Mouse (Mus musculus) R1 (cell line): ENCODE data around the gene Wdr6.

Experiments used
- DNase-seq: peaks from one replicate; pipeline ENCODE4 v3.0.0-alpha.2; 2018; ENCODE audit warnings: low read depth, low spot score

Gene Wdr6

GRCm38 (mm10) chr9:108573774-108574690 lies 4.5 kb downstream of the Wdr6 start:
- peak; percentile 90 for DNase-seq

- DNase-seq = no peak
Measured at GRCm38 (mm10) chr9:108572321-108572720, 6.2 kb downstream of the Wdr6 start.

GRCm38 (mm10) chr9:108571401-108571973 lies 7.1 kb downstream of the Wdr6 start:
- no peak for DNase-seq

- peak; percentile 95 for DNase-seq
Measured at GRCm38 (mm10) chr9:108570207-108570896, 8.2 kb downstream of the Wdr6 start.

- DNase-seq = peak; percentile 98
Measured at GRCm38 (mm10) chr9:108569381-108570206, 8.9 kb downstream of the Wdr6 start, which contains the start of gene Dalrd3. Gene Dalrd3 (plus strand): TSS chr9:108569886.

GRCm38 (mm10) chr9:108568511-108568921 lies 10.0 kb downstream of the Wdr6 start:
- DNase-seq = no peak

GRCm38 (mm10) chr9:108567931-108568419 lies 10.6 kb downstream of the Wdr6 start:
- DNase-seq = peak; percentile 79

GRCm38 (mm10) chr9:108566815-108567776 lies 11.4 kb downstream of the Wdr6 start, which contains the start of gene Ndufaf3:
Gene Ndufaf3 (minus strand): TSS chr9:108567434.
- DNase-seq = peak; percentile 96

- DNase-seq = no peak
Measured at GRCm38 (mm10) chr9:108565881-108566814, 12.4 kb downstream of the Wdr6 start.

GRCm38 (mm10) chr9:108564131-108564530 lies 14.4 kb downstream of the Wdr6 start:
- DNase-seq = no peak

GRCm38 (mm10) chr9:108563671-108564070 lies 14.9 kb downstream of the Wdr6 start:
- no peak for DNase-seq

- peak; percentile 99 for DNase-seq
Measured at GRCm38 (mm10) chr9:108560227-108560841, 18.2 kb downstream of the Wdr6 start, which contains the start of gene Impdh2. Gene Impdh2 (plus strand): TSS chr9:108560286.

GRCm38 (mm10) chr9:108559169-108559568 lies 19.4 kb downstream of the Wdr6 start:
- no peak for DNase-seq

GRCm38 (mm10) chr9:108546875-108547274 lies 31.7 kb downstream of the Wdr6 start:
- no peak for DNase-seq

GRCm38 (mm10) chr9:108545986-108546385 lies 32.6 kb downstream of the Wdr6 start:
- no peak for DNase-seq

GRCm38 (mm10) chr9:108540846-108541245 lies 37.7 kb downstream of the Wdr6 start:
- no peak for DNase-seq

GRCm38 (mm10) chr9:108531496-108531895 lies 47.0 kb downstream of the Wdr6 start:
- DNase-seq = no peak

GRCm38 (mm10) chr9:108530954-108531353 lies 47.6 kb downstream of the Wdr6 start:
- no peak for DNase-seq
